Mouse (Mus musculus) olfactory bulb, adult 2 months (tissue): ENCODE data around the gene Klhl9.
A peak's percentile ranks its signal among the peaks of the same experiment; 100 is the strongest.

ENCODE experiments used
- CTCF ChIP-seq: fragments of 200-500 bp; IDR thresholded peaks from 2 replicates; pipeline ENCODE4 v1.5.1; 2012; ENCODE audit warnings: low read depth, mild to moderate bottlenecking, low read length, moderate library complexity; ENCODE audit not compliant: insufficient read depth
- POLR2A ChIP-seq: fragments of 200-500 bp; IDR thresholded peaks from 2 replicates; pipeline ENCODE4 v1.6.1; 2012; ENCODE audit warnings: mild to moderate bottlenecking, low read depth, low read length, moderate library complexity; ENCODE audit not compliant: insufficient read depth

GRCm38 (mm10) chr4:88738480-88738879 lies 16.2 kb upstream of the Klhl9 start:
- no peak for TF ChIP-seq POLR2A
- peak; percentile 77; the same call in 1 of the 2 replicates for TF ChIP-seq CTCF
